Mouse (Mus musculus): ENCODE results near the gene Mfap3. TPM values are rescaled to one million over a fixed set of nuclear protein-coding genes. Genes with fewer than 3 reads are reported as not detected.
"Not testable (repeated sequence)": the region's sequence is repeated elsewhere in the genome, so short reads cannot be mapped to it uniquely, and the experiment has no call there.

Mfap3 gene
- polyA plus RNA-seq, 1 experiment from 2014 or later: 32.7 TPM

- Histone ChIP-seq H3K4me2 (ENCODE audit: low read length) (peak overlapping the region; percentile 53), H3K27ac (replicated peaks in 1 of 2; ENCODE audit: control insufficient read depth in 1 of 2, insufficient read depth in 1 of 2, low read depth in 2 of 2, low read length in 2 of 2) (no peak overlapping the region), H3K9ac (ENCODE audit: low read length) (no peak overlapping the region; the same call in 1 of the 2 replicates), H3K4me3 (ENCODE audit: control insufficient read depth in 1 of 2, insufficient read depth in 1 of 2, low read depth in 1 of 2, low read length in 2 of 2) (no peak overlapping the region), H3K4me1 (ENCODE audit: control insufficient read depth in 2 of 2, insufficient read depth in 2 of 2, low read length in 2 of 2) (peaks cover 4% of the 10 kb centered on the region in 2 experiments; a peak in 3 of 4 replicates), H3K9me3 (ENCODE audit: control insufficient read depth, low read length) (no peaks in the 10 kb centered on the region), H3K36me3 (ENCODE audit: control insufficient read depth, insufficient read depth, low read length) (no peaks in the 10 kb centered on the region), H3K27me3 (ENCODE audit: control insufficient read depth, insufficient read depth, low read length) (no peaks in the 10 kb centered on the region)
- WGBS: 34% methylated on average over 18 of the region's 18 CpGs
- ATAC-seq (ENCODE audit: insufficient number of reproducible peaks, insufficient read depth, low FRiP score, low read depth): no peak
These were observed 30.4 kb downstream of the Mfap3 start for GRCm38 (mm10) chr11:57548618-57549550.

- WGBS: 93% methylated on average over 2 of the region's 2 CpGs
- ATAC-seq (ENCODE audit: insufficient number of reproducible peaks, insufficient read depth, low FRiP score, low read depth): no peak
- no peaks in the 10 kb centered on the region for H3K27me3 ChIP-seq (ENCODE audit: control insufficient read depth, insufficient read depth, low read length)
These were observed 31.8 kb downstream of the Mfap3 start for GRCm38 (mm10) chr11:57550230-57550629.

DNA sequence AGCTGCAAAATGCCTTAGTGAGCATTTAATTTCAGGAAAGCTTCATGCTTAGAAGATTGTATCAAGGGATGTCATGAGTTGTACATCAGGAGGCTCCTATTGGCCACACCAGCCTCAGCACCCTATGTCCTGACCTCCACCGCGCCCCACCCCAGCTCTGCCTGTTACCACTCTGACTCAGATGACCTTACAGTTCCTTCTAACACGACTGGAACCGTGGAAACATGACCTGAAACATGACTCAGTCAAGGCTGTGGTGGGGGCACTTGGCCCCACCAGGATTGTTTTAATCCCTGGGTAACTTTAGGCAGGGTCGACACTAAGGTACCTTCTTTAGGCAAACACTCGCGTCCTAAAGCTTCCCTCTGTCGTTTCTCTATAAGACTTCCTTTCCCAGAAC is 32.6 kb downstream of the Mfap3 start:
- peaks cover 4% of the 10 kb centered on the region in 2 experiments; a peak in 3 of 4 replicates for H3K4me1 ChIP-seq (ENCODE audit: control insufficient read depth in 2 of 2, insufficient read depth in 2 of 2, low read length in 2 of 2)
- 82% methylated on average over 8 of the region's 8 CpGs for WGBS
- no peaks in the 10 kb centered on the region for H3K9me3 ChIP-seq (ENCODE audit: control insufficient read depth, low read length)
- H3K36me3 ChIP-seq (ENCODE audit: control insufficient read depth, insufficient read depth, low read length): no peaks in the 10 kb centered on the region
- no peak overlapping the region for H3K9ac ChIP-seq (ENCODE audit: low read length)
- no peaks in the 10 kb centered on the region for H3K27me3 ChIP-seq (ENCODE audit: control insufficient read depth, insufficient read depth, low read length)
- no peak overlapping the region for H3K27ac ChIP-seq (replicated peaks in 1 of 2; ENCODE audit: control insufficient read depth in 1 of 2, insufficient read depth in 1 of 2, low read depth in 2 of 2, low read length in 2 of 2)
- no peak overlapping the region for H3K4me3 ChIP-seq (ENCODE audit: control insufficient read depth in 1 of 2, insufficient read depth in 1 of 2, low read depth in 1 of 2, low read length in 2 of 2)
- no peak overlapping the region for H3K4me2 ChIP-seq (ENCODE audit: low read length)
- no peak for ATAC-seq (ENCODE audit: insufficient number of reproducible peaks, insufficient read depth, low FRiP score, low read depth)

More at GRCm38 (mm10) chr11:57550230-57550629, 31.8 kb downstream of the Mfap3 start:
- Histone ChIP-seq H3K36me3 (ENCODE audit: control insufficient read depth, insufficient read depth, low read length) (no peaks in the 10 kb centered on the region), H3K4me2 (ENCODE audit: low read length) (no peak overlapping the region), H3K27ac (replicated peaks in 1 of 2; ENCODE audit: control insufficient read depth in 1 of 2, insufficient read depth in 1 of 2, low read depth in 2 of 2, low read length in 2 of 2) (no peak overlapping the region), H3K4me3 (ENCODE audit: control insufficient read depth in 1 of 2, insufficient read depth in 1 of 2, low read depth in 1 of 2, low read length in 2 of 2) (no peak overlapping the region), H3K9ac (ENCODE audit: low read length) (no peak overlapping the region), H3K9me3 (ENCODE audit: control insufficient read depth, low read length) (no peaks in the 10 kb centered on the region), H3K4me1 (ENCODE audit: control insufficient read depth in 2 of 2, insufficient read depth in 2 of 2, low read length in 2 of 2) (peaks cover 4% of the 10 kb centered on the region in 2 experiments; a peak in 3 of 4 replicates)

- no peaks in the 10 kb centered on the region for H3K9me3 ChIP-seq (ENCODE audit: control insufficient read depth, low read length)
- H3K36me3 ChIP-seq (ENCODE audit: control insufficient read depth, insufficient read depth, low read length): no peaks in the 10 kb centered on the region
- no peak overlapping the region for H3K4me2 ChIP-seq (ENCODE audit: low read length)
- WGBS: 60% methylated on average over 9 of the region's 9 CpGs
- peaks cover 4% of the 10 kb centered on the region in 2 experiments; a peak in 3 of 4 replicates for H3K4me1 ChIP-seq (ENCODE audit: control insufficient read depth in 2 of 2, insufficient read depth in 2 of 2, low read length in 2 of 2)
- no peak overlapping the region for H3K4me3 ChIP-seq (ENCODE audit: control insufficient read depth in 1 of 2, insufficient read depth in 1 of 2, low read depth in 1 of 2, low read length in 2 of 2)
- no peaks in the 10 kb centered on the region for H3K27me3 ChIP-seq (ENCODE audit: control insufficient read depth, insufficient read depth, low read length)
- H3K9ac ChIP-seq (ENCODE audit: low read length): no peak overlapping the region
- no peak overlapping the region for H3K27ac ChIP-seq (replicated peaks in 1 of 2; ENCODE audit: control insufficient read depth in 1 of 2, insufficient read depth in 1 of 2, low read depth in 2 of 2, low read length in 2 of 2)
- ATAC-seq (ENCODE audit: insufficient number of reproducible peaks, insufficient read depth, low FRiP score, low read depth): no peak
These were observed 34.7 kb downstream of the Mfap3 start for GRCm38 (mm10) chr11:57553015-57553780.

- not testable (repeated sequence) for ATAC-seq (ENCODE audit: insufficient number of reproducible peaks, insufficient read depth, low FRiP score, low read depth); H3K27ac ChIP-seq (replicated peaks in 1 of 2; ENCODE audit: control insufficient read depth in 1 of 2, insufficient read depth in 1 of 2, low read depth in 2 of 2, low read length in 2 of 2); H3K36me3 ChIP-seq (ENCODE audit: control insufficient read depth, insufficient read depth, low read length); H3K4me1 ChIP-seq (ENCODE audit: control insufficient read depth in 2 of 2, insufficient read depth in 2 of 2, low read length in 2 of 2); H3K27me3 ChIP-seq (ENCODE audit: control insufficient read depth, insufficient read depth, low read length); H3K4me3 ChIP-seq (ENCODE audit: control insufficient read depth in 1 of 2, insufficient read depth in 1 of 2, low read depth in 1 of 2, low read length in 2 of 2); H3K9ac ChIP-seq (ENCODE audit: low read length); H3K9me3 ChIP-seq (ENCODE audit: control insufficient read depth, low read length); H3K4me2 ChIP-seq (ENCODE audit: low read length)
- WGBS: 91% methylated on average over 9 of the region's 10 CpGs
These were observed 39.5 kb downstream of the Mfap3 start for GRCm38 (mm10) chr11:57557936-57558335.

DNA sequence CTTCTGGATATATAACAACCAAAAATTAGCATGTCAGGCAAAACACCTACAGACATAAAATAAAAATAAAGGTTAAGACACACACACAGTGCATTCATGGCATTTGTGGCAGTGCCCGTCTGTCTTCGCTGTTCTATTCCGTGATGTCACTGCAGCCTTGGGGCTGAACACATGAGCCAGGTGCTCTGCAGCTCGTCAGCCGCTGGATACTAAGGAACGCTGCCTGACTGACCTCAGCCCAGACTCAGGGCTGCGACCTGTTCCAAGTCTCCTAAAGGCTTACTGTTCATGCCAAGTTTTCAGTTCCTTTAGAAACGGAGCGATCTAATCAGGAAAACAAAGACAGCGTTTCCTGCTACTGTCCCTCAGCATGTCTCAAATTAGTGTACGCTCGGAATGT is 46.1 kb downstream of the Mfap3 start:
- Histone ChIP-seq H3K9ac (ENCODE audit: low read length) (no peak overlapping the region), H3K4me2 (ENCODE audit: low read length) (no peak overlapping the region), H3K27ac (replicated peaks in 1 of 2; ENCODE audit: control insufficient read depth in 1 of 2, insufficient read depth in 1 of 2, low read depth in 2 of 2, low read length in 2 of 2) (no peak overlapping the region), H3K4me1 (ENCODE audit: control insufficient read depth in 2 of 2, insufficient read depth in 2 of 2, low read length in 2 of 2) (peaks cover 5 to 7% of the 10 kb centered on the region in 2 experiments; a peak in 1 of 4 replicates), H3K9me3 (ENCODE audit: control insufficient read depth, low read length) (peaks cover 5% of the 10 kb centered on the region), H3K36me3 (ENCODE audit: control insufficient read depth, insufficient read depth, low read length) (no peaks in the 10 kb centered on the region), H3K27me3 (ENCODE audit: control insufficient read depth, insufficient read depth, low read length) (no peaks in the 10 kb centered on the region), H3K4me3 (ENCODE audit: control insufficient read depth in 1 of 2, insufficient read depth in 1 of 2, low read depth in 1 of 2, low read length in 2 of 2) (no peak overlapping the region)
- ATAC-seq (ENCODE audit: insufficient number of reproducible peaks, insufficient read depth, low FRiP score, low read depth): no peak
- 43% methylated on average over 12 of the region's 12 CpGs for WGBS

- H3K9ac ChIP-seq (ENCODE audit: low read length): no peak overlapping the region
- no peaks in the 10 kb centered on the region for H3K36me3 ChIP-seq (ENCODE audit: control insufficient read depth, insufficient read depth, low read length)
- WGBS: 28% methylated on average over 18 of the region's 18 CpGs
- no peak overlapping the region for H3K27ac ChIP-seq (replicated peaks in 1 of 2; ENCODE audit: control insufficient read depth in 1 of 2, insufficient read depth in 1 of 2, low read depth in 2 of 2, low read length in 2 of 2)
- peaks cover 14% of the 10 kb centered on the region for H3K9me3 ChIP-seq (ENCODE audit: control insufficient read depth, low read length)
- no peaks in the 10 kb centered on the region for H3K27me3 ChIP-seq (ENCODE audit: control insufficient read depth, insufficient read depth, low read length)
- H3K4me2 ChIP-seq (ENCODE audit: low read length): no peak overlapping the region
- ATAC-seq (ENCODE audit: insufficient number of reproducible peaks, insufficient read depth, low FRiP score, low read depth): no peak
- peaks cover 5 to 7% of the 10 kb centered on the region in 2 experiments; a peak in 1 of 4 replicates for H3K4me1 ChIP-seq (ENCODE audit: control insufficient read depth in 2 of 2, insufficient read depth in 2 of 2, low read length in 2 of 2)
- H3K4me3 ChIP-seq (ENCODE audit: control insufficient read depth in 1 of 2, insufficient read depth in 1 of 2, low read depth in 1 of 2, low read length in 2 of 2): no peak overlapping the region
These were observed 47.9 kb downstream of the Mfap3 start for GRCm38 (mm10) chr11:57566091-57567035.
